Mouse (Mus musculus) CD8-positive naive resting alpha-beta T cell, adult 2 months (primary cell): ENCODE results near the gene Acvrl1.

Experiments used
- DNase-seq, 2 experiments: peaks; one replicate each; pipeline ENCODE4 v3.0.0; 2022; ENCODE audit warnings: low read depth in 2 of 2, low spot score in 2 of 2

Gene Acvrl1

DNA sequence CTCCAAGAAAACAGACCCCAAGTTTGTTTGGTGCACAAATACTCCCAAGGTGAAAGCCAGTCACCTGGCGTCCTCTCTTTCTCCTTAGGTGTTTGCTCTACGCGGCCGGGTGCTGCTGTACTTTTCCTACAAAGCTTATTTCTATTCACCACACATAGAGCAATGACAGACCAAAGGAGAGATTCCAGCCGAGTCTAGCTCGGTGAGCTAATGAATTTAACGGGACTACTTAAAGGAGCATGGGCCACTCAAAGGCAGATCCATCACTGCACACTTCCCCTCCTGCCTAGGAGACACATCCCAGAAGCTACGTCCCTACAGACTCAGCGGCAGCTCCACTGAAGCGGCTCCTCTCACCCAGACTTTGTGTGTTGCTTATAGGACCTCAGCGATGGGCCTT lies 39.2 kb downstream of the Acvrl1 start:
- no peak for DNase-seq

DNA sequence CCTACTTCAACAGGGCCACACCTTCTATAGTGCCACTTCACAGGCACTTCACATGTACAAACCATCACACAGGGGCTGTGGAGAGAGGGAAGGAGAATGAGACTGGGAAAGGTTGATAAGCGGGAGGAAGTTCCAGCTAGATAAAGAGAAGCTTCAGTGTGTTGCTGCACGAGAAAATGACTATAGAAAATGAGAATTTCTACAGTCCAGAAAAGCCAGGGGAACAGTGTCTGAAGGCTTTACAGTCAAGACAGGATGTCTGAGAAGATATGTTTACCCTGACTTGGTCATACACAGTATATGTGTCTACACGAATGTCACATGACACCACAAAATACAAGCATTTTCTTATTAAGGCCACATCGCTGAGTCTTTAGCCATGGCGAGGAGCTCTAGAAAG lies 41.6 kb downstream of the Acvrl1 start:
- no peak for DNase-seq

DNA sequence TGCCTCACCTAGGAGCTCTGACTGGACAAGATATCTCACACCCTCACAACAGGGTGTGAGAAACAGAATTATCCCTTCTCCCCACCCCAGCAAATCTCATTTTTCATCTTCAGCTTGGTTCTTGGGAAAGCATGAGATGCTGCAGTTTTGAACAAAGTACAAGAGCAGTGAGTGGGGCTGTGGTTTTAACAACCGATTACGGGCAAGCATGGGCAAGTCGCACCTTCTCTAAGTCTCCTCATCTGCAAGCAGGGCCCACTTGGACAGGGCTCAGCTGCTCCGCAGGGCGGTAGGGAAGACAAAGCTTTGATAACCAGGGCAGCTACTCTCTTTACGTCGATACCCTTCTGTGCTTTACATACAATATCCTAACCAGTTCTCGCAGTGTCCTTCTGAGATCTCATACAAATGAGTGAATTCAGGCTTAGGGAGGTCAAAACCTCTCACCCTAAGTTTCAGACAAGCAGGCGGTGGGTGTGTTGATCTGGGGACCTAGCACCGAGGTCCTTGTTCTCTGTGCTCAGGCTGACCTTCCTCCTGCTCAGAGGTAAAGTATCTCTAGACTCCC lies 42.2 kb downstream of the Acvrl1 start:
- no peak for DNase-seq

DNA sequence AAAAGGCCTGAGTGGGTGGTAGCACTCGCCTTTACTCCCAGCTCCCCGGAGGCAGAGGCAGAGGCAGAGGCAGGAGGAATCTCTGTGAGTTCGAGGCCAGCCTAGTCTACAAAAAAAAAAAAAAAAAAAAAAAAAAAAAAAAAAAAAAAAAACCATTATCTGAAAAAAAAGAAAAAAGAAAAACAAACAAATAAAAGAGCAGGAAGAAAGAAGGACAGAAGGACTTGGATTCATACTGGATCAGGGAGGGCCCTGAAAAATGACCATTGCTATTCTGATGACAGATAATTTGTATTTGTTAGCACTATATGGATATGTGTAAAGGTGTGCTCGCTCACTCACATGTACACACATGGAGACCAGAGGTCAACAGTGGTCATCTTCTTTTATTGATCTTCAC lies 43.0 kb downstream of the Acvrl1 start:
- DNase-seq = no peak

DNA sequence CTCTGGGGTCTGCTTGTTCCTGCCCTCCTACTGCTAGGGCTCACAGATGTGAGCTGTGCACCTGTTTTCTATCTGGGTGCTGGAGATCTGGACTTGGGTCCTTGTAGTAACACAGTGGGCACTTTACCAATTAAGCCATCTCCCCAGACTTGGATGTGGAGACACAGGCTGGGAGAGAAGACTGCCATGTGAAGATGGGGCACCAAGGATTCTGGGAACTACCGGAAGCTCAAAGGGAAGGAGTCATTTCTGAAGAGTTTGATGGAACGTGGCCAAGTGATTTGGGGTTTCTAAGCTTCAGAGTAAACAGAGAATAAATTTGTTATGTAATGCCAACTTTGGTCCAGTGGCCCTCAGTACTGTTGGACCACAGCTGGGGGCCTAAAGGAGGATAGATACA lies 43.7 kb downstream of the Acvrl1 start:
- no peak for DNase-seq

DNA sequence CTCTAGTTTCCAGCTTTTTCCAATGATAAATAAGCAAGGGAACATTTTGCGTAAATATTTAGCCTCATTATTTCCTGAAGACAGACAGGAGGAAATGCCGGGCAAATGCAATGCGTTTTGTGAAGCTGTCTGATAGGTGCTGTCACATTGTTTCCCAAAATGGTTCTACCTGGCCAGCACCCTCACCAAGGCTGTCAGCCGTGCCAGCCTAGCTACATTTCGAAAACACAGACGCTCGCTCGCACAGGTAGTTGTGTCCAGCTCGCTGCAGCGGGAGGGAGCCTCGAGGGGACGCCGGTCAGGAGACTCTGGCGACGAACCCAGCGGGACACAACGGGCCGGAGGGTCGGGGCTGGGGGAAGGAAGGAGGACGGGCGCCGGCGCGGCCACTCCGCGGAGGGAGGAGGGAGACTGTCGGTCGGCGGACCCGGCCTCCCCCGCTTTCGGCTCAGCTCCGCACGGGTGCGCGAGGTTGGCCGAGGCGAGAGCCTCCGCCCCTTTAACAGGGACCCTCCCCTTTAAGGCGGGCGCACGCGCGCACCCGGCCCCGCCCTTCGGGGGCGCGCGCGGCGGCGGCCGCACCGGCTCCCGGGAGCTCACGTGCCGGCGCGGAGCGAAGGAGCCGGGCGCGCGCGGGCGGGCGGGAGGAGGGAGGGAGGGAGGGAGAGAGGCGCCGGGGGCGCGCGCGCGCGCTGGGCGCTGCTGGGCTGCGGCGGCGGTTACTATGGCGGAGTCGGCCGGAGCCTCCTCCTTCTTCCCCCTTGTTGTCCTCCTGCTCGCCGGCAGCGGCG lies 45.3 kb downstream of the Acvrl1 start, which contains the start of gene Acvr1b:
Gene Acvr1b, plus strand, starts transcription at position 647 of the 791 bp plus-strand sequence.
- peak; percentile 80 to 85 for DNase-seq

DNA sequence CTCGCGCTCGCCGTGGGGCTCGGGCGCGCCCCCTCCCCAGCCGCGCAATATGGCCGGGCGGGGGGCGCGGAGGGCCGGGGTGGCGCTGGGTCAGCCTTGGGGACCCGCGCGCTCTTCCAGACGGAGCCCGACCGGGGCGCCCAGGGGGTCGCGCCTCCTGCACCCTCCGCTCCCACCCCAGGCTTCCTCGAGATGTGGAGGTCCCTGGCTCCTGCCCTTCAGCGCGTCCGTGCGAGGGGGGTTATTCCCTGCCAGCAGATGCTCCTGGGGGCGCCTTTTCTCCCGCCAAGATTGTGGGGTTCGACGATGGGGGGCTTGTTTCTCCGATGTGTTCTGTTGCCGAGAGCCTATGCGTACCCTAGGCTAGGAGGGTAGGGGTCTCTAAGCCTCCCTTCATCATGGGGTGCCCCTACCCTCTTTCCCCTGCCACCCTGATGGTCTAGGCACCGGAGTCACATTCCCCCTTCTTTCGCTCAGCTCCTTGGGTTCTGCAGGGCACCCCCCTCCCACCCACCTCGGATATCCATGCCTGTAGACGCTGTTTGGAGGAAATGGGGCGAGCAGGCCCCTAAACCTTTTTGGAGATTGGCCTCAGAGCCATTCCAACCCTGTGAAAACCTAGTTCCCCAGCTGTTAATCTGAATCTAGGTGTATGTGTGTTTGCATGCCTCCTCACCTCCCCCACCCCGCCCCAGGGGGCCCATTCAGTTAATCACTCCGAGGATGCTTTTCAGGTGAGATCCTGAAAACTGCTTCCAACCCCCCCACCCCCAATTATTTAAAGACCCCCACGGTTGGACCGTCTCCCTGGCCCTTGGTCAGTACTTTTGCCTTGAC lies 46.2 kb downstream of the Acvrl1 start:
- no peak for DNase-seq

DNA sequence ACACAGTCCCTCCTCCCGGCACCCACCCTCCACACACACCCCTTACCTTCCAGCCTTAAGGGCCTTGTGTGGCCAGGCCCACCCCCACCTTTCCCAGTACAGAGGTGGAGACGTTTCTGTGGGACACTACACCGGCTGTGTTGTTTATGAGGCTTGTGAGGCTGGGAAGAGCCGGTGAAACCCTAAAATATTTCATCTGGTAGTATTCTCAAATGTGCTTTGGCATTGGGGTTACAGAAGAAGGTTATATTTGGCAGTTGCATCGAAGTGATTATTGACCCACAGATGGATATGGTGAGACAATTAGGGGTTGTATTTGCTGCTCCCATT lies 46.8 kb downstream of the Acvrl1 start:
- no peak for DNase-seq

DNA sequence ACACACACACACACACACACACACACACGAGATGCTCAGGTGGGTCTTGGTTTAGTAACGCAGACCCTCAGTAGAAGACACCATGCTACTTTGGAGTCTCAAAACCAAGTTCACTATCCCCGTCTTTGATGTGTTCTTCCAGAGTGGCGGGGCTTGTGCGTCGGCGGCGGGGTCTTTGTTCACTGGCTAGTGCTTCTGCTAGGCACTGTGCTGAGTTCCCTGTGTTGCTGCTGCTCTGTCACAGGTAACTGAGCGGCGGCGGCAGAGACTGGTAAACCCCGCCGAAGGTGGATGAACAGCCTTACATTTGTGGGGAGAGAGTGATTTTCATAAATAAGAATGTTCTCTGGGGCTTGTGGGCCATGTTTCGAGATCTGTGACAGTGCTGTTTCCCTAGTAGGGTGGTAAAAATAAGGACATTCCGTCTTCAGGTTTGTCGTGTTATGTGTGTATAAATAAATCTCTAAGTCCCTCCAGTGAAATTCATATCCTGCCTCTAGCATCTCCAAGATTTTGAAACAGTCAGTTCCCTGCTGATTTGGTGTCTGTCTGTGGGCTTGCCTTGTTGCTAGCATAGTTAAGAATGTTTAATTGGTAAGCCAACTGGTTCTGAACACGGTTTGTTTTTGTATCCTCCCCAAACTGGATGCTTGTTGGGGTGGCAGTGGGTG lies 47.4 kb downstream of the Acvrl1 start:
- DNase-seq = peak in 1 of 2 experiments; percentile 24

DNA sequence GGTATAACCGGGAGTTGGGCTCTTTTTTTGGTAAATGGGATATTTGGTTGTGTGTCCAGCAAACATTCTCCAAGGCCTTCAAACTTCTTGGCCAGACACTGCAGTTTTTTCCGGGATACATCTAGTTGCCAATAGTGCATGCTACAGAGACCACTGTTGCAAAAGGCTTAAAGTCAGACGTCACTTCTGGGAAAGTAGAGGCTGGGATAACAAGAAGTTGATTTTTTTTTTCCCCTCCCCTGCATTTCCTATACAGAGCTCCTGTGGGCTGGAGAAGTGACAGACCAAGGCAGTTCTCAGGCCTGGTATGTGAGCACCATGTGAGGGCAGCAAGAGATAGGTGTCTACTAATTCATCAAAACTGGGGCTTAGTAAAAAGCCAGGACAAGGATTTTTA lies 48.0 kb downstream of the Acvrl1 start:
- DNase-seq = no peak

DNA sequence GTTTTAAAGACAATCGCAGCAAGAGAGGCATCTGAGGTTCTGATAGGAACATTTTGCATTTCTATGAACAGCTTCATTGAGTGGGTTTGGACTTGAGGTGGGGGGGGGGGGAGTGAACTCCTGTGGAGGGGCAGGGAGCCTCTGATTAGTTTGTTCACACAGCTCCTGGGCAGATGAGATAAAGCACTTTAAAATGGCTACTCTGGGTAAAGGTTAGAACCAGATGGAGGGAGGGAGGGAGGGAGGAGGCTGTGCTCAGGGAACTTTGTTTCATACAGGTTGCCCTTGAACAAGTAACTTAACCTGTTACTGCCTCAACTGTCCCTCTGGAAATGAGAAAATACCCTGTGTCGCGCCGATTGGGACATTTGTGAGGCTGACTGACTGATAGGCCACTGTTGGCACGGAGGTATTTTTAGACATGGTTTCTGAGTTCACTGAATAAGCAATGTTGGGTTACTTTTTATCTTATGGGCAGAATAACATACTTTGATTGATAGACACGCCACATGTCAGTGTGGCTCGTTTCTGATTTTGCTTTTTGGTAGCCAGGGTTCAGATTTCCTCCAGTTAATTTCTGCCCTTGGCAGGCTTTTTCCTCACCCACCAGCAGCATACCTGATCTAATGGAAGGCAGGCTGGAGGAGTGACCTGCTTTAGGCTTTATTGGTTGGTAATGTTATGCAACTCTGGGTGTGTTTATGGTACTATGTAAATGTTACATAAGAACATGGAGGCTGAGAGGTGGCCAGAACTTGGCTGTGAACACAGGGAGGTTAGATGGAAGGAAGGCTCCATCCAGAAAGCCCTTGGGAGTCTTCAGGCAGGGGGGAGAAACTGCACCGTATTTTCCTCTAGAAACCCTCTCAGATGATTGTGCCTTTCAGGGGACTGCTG lies 48.7 kb downstream of the Acvrl1 start:
- DNase-seq = no peak

DNA sequence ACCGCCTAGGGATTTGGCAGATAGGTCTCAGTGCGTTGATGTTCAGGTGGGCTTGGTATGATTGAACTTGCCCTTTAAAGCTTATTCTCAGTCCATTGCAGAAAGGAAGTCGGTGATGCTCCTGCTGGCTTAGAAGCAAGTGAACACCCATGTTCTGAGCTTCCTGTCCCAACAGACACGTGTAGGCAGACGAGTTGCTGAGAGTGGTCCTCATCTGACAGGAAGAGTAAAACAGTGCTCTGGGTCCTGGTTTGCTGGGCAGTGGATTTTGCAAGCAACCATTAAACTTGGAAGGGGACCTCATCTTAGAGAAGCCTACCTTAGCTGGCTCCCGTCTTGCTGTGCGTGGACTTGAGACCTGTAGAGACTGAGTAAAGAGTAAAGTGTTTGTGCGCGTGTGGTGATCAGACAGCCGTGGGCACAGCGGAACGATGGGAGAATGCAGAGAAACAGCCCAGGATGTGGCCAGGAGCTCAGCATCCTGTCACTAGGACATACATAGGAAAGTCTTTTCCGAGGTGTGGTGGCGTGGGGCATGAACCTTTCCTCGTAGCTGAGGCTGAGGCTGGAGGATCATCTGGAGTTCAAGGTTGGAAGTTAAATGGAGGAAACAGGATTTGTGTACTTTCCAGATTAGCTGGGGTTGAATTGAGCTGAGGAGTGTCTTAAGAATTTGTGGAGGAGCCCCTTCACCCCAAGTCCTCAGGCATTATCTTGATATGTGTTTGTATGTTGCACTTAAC lies 52.2 kb downstream of the Acvrl1 start:
- peak; percentile 43 to 50 for DNase-seq

DNA sequence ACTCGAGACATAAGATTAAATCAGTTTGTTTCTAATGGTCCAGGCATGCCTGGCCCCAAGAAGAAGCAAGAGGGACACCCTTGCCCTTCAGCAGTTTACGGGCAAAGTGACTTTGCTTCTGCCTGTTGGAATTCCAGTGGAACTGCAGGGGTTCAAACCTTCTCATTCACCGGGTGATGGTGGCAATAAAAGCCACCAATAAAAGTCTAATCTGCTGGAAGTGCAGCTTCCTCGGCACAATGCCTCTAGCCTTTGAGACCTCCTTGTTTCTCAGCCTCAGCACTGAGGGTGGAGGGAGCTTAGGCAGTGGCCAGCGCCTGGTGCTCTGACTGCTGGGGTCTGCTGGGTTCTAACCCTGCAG lies 52.8 kb downstream of the Acvrl1 start:
- no peak for DNase-seq

DNA sequence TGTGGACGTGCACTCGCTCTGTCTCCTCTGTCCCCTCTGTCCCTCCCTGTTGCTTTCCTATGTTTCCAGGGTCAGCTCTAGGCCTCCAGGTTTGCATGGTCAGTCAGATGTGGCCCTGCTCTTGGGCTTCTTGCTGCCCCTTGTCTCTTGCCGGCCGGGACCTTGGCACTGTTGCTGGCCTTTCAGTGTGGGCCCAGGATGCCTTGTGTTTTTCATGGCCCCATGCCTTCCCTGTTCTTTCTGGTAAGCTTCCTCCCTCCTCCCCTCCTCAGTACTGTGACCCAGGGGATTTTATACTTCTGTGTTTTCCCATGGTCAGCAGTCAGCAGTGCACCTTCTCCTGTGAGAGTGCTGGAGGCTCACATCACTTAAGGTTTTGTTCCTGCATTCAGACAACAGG lies 53.2 kb downstream of the Acvrl1 start:
- no peak for DNase-seq

DNA sequence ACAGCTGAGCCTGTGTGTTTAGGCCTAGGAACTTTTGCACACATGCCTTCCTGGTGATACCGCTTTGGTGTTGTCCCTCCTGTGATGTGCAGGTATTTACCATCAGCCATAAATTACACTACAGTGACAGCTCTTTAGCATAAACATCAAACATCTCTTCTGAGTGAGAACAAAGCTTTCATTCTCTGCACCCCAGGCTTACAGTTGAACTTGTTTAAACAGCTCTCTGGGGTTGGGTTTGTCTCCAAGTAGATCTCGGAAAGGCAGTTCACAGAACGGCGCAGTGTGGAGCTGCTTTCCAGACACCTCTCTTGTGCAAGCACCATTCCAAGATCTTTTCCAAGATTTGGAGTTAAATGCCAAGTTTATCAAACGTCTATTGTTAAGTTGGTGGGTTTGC lies 54.4 kb downstream of the Acvrl1 start:
- no peak for DNase-seq

DNA sequence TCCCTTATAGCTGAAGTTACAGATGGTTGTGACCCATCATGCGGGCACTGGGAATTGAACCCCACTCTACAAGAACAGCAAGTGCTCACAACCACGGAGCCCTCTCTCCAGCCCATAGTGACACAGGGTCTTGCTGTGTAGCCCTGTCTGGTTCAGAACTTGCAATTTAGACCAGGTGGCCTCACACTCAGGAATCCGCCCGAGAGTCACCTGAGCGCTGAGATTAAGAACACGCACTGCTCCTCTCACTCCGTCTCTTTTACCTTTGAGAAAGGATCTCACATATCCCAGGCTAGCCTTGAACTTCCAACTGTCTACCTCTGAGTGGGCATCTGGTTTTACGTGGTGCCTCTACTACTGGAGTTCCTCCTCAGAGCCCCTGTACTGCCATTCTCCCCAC lies 56.0 kb downstream of the Acvrl1 start:
- DNase-seq = no peak

DNA sequence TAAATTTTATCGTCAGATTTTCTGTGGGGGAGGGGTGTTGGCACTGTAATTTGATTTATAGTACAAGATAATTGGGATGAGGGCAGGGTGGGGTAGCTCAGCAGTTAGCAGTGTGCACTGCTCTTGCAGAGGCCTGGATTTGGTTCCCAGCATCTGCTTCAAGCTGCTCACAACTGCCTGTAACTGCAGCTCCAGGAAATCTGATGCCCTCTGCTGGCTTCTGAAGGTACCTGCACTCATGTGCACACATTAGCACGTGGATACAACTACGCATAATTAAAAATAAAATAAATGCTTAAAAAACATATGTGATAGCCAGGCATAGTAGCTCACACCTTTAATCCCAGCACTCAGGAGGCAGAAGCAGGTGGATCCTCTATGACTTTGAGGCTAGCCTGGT lies 57.2 kb downstream of the Acvrl1 start:
- DNase-seq = no peak

DNA sequence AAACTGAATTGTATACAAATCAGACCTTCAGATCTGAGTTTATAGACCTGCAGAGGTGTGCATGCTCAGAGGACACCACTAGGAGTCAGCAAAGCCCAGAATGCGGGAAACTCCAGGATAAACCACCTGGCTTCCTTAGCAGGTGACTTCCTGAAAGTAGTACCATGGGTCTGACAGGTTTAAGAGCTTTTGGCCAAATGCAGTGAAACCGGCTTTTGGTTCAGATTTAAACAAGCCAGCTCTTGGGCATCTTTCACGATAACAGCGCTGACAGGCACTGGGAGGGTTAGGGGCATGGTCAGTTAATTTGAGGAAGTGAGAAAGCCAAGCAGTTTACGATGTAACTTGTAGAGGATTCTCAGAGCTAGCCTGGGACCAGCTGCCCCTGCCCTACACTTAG lies 59.6 kb downstream of the Acvrl1 start:
- no peak for DNase-seq

DNA sequence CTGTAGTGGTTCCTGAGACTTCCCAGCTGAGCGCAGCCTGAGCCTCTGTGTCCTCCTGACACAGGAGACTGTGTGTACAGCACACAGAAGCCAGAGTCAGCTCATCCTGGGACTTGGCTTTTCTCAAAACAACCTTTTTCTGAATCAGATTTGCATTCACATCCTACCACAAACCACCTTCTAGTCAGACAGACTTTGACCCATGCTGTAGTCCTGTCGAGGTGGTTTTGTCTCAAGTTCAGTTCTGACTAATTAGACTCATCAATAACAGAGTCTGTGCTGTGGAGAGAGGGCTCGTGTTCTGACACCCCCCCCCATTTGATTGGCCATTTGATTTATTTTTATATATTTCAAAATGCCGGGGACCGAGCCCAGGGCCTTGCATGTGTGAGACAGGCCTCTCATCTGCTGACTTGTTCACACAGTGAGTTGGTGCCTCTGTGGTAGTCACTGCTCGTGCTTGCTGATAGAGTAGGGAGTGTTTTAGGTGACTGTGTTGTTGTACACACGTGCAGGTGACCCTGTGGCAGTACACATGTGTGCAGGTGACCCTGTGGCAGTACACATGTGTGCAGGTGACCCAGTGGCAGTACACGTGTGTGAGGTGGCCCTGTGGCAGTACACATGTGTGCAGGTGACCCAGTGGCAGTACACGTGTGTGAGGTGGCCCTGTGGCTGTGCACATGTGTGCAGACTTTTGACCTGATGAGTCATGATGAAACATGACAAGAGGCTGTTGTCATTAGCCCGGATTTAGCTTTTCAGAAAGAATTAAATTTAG lies 61.8 kb downstream of the Acvrl1 start:
- no peak for DNase-seq
